In the genomic region with DNA sequence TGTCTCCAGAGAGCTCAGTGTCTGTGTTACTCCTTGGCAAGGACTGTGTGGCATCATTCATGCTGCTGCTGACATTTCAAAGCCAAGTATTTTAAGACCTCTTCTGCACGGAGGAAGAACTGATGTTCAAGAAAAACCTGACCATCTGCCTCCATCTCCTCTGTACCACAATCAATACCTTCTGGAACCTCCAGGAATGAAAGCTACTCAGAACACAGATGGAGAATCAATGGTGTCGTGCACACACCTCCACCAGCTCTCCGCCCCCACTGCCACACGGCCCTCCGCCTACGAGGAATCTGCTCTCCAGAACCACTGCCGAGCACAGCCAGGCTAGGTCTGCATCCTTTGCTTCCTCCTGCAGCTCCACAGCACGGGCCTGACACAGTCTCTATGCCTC, we compare ENCODE assay signal across 18 mouse cellular contexts.
DNase-seq lines count a peak whose midpoint lies in the region; ATAC-seq and TF ChIP-seq lines count a peak whose summit lies in the region.
"Had no signal": no experiment of that assay in that cellular context is flagged by ENCODE, and none has a peak within 500 bp of the region (broad histone marks: within the 10 kb centered on the region; RNA-seq: fewer than 3 reads in every experiment).

No protein-coding gene starts in this region.

- H3K4me1 ChIP-seq in thymus, adult 2 months (replicated peaks; ENCODE audit: control insufficient read depth, insufficient read depth, low read length), result no peaks in the 10 kb centered on the region
- H3K4me1 ChIP-seq: embryonic facial prominence, embryonic 13.5 days; forebrain, embryonic 13.5 days; limb, embryonic 13.5 days had no signal

- H3K27me3 ChIP-seq in thymus, adult 2 months (ENCODE audit: control insufficient read depth, insufficient read depth, low read length), result no peaks in the 10 kb centered on the region
- H3K27me3 ChIP-seq: embryonic facial prominence, embryonic 13.5 days; forebrain, embryonic 13.5 days; limb, embryonic 13.5 days had no signal

- peak; percentile 68 for ATAC-seq in cerebellum, adult (ENCODE audit: insufficient number of reproducible peaks, low FRiP score, low TSS enrichment)
- ATAC-seq: forebrain, embryonic 13.5 days; hindbrain, postnatal 0 days; Patski had no signal

- no peak for TF ChIP-seq CTCF in thymus, adult 2 months (IDR thresholded peaks at IDR 0.05; ENCODE audit: borderline replicate concordance, control insufficient read depth, extremely low read depth, insufficient read depth, low read length, poor library complexity)

- no peak overlapping the region for H3K4me3 ChIP-seq in thymus, adult 2 months (ENCODE audit: control insufficient read depth, insufficient read depth, low read length)
- H3K4me3 ChIP-seq: embryonic facial prominence, embryonic 13.5 days; forebrain, embryonic 13.5 days; limb, embryonic 13.5 days had no signal

- 86% methylated on average over 8 of the region's 8 CpGs for WGBS in thymus, adult 2 months

- DNase-seq in cerebellum, postnatal 4 days (ENCODE audit: low spot score in 2 of 2), result no peak
- peak; percentile 15 to 48 for DNase-seq in frontal cortex, postnatal 25 days (ENCODE audit: low spot score in 2 of 2)
- DNase-seq in layer of hippocampus, postnatal 36 days, result peak; percentile 78
- DNase-seq in right cerebral cortex, postnatal 25 days, result peak; percentile 80
- no peak for DNase-seq in adipocyte (ENCODE audit: low spot score)
- no peak for DNase-seq in gastrocnemius, postnatal 4 days (ENCODE audit: low spot score in 2 of 2)
- DNase-seq in thymus, adult 2 months, result no peak
- DNase-seq: adrenal gland, adult 8-10 months; heart, adult 11 months; kidney, adult 9 months; lung, adult 2 months had no signal

- H3K36me3 ChIP-seq in thymus, adult 2 months (ENCODE audit: control insufficient read depth, insufficient read depth, low read length), result no peaks in the 10 kb centered on the region
- H3K36me3 ChIP-seq: embryonic facial prominence, embryonic 13.5 days; limb, embryonic 13.5 days had no signal

- no peak for TF ChIP-seq POLR2A in thymus, adult 2 months (IDR thresholded peaks at IDR 0.05; ENCODE audit: control insufficient read depth, extremely low read depth, insufficient read depth, low read length, poor library complexity)

- no peak overlapping the region for H3K27ac ChIP-seq in thymus, adult 2 months (ENCODE audit: control insufficient read depth, insufficient read depth, low read length)
- H3K27ac ChIP-seq: embryonic facial prominence, embryonic 13.5 days; forebrain, embryonic 13.5 days; hindbrain, postnatal 0 days; limb, embryonic 13.5 days; stomach, postnatal 0 days had no signal

Comparison
In these comparisons a context has a peak if more than half of its experiments do, and no peak if none do; other contexts are left out.
1. DNase-seq: peak in frontal cortex, postnatal 25 days (2 of 2), layer of hippocampus, postnatal 36 days (2 of 2) and right cerebral cortex, postnatal 25 days (single experiment); none in cerebellum, postnatal 4 days (0 of 2), adipocyte (single experiment), gastrocnemius, postnatal 4 days (0 of 2) and thymus, adult 2 months (single experiment).